Mouse (Mus musculus) spleen, adult 2 months (tissue): Measurements from ENCODE around the gene Vmn1r205.
"Not testable (repeated sequence)": the region's sequence is repeated elsewhere in the genome, so short reads cannot be mapped to it uniquely, and the experiment has no call there.

Experiments used
- CTCF ChIP-seq: fragments of 200-500 bp; IDR thresholded peaks from 2 replicates; pipeline ENCODE4 v1.5.1; 2011; ENCODE audit warnings: mild to moderate bottlenecking, inconsistent platforms; ENCODE audit not compliant: insufficient read depth, insufficient read length, insufficient replicate concordance; ENCODE audit errors: extremely low read depth
- POLR2A ChIP-seq: fragments of 200-500 bp; IDR thresholded peaks from 2 replicates; pipeline ENCODE4 v1.6.1; 2011; ENCODE audit warnings: low read depth, low read length, inconsistent platforms

DNA sequence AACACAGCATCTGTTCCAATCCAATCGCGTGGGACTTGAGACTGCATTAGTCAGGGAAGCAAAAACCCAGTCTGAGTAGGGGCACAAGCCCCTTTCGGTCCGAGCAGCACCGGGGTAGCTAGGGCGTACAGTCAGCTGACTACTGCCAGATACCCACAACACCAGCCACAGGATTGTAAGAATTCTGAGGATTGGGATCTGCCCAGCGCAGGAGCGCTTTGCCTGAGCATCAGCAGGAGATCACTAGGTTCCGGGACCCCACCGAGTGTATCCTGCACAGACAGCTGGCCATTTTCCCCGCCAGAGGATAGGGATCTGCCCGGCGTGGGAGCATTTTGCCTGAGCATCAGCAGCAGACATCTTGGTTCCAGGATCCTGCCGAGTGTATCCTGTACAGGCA, 9.5 kb downstream of the Vmn1r205 start:
- TF ChIP-seq CTCF, POLR2A: not testable (repeated sequence)
